Mouse (Mus musculus) left cerebral cortex, adult 18-20 months (tissue): ENCODE results near the gene Nedd4. TPM values are rescaled to one million over a fixed set of nuclear protein-coding genes. Genes with fewer than 3 reads are reported as not detected.
A peak's percentile ranks its signal among the peaks of the same experiment; 100 is the strongest.
"Not testable (repeated sequence)": the region's sequence is repeated elsewhere in the genome, so short reads cannot be mapped to it uniquely, and the experiment has no call there.

Experiments
- DNase-seq, 2 experiments: peaks; one replicate each; pipeline ENCODE4 v3.0.0; 2021 to 2022; ENCODE audit warnings: low spot score in 2 of 2, mixed read lengths in 1 of 2
- total RNA-seq, 2 experiments: library from RNA; stranded (reverse); gene quantifications; 2 replicates each; pipeline ENCODE4 v1.2.3; 2021

Gene Nedd4
- total RNA-seq, 2 experiments from 2014 or later, result 289 to 298 TPM

GRCm38 (mm10) chr9:72649781-72650180 lies 12.4 kb upstream of the Nedd4 start:
- DNase-seq, result no peak

GRCm38 (mm10) chr9:72652961-72653360 lies 9.2 kb upstream of the Nedd4 start:
- no peak for DNase-seq

GRCm38 (mm10) chr9:72653533-72653932 lies 8.6 kb upstream of the Nedd4 start:
- no peak for DNase-seq

- peak; percentile 52 to 58 for DNase-seq
Measured at GRCm38 (mm10) chr9:72654593-72655242, 7.4 kb upstream of the Nedd4 start.

GRCm38 (mm10) chr9:72655602-72656001 lies 6.5 kb upstream of the Nedd4 start:
- DNase-seq, result no peak

GRCm38 (mm10) chr9:72656491-72656890 lies 5.7 kb upstream of the Nedd4 start:
- no peak for DNase-seq

GRCm38 (mm10) chr9:72656940-72657339 lies 5.2 kb upstream of the Nedd4 start:
- DNase-seq, result no peak

- DNase-seq, result no peak
Measured at GRCm38 (mm10) chr9:72657694-72658093, 4.5 kb upstream of the Nedd4 start.

GRCm38 (mm10) chr9:72660139-72660538 lies 2.0 kb upstream of the Nedd4 start:
- no peak for DNase-seq

- no peak for DNase-seq
Measured at GRCm38 (mm10) chr9:72660911-72661310, 1.2 kb upstream of the Nedd4 start.

- DNase-seq, result no peak
Measured at GRCm38 (mm10) chr9:72661561-72661894, 618 bp upstream of the Nedd4 start.

- peak; percentile 39 to 66 for DNase-seq
Measured at GRCm38 (mm10) chr9:72662691-72663533, 766 bp downstream of the Nedd4 start.

GRCm38 (mm10) chr9:72663534-72663918 lies 1.4 kb downstream of the Nedd4 start:
- DNase-seq, result no peak

- DNase-seq, result no peak
Measured at GRCm38 (mm10) chr9:72664409-72665351, 2.5 kb downstream of the Nedd4 start.

- DNase-seq, result no peak
Measured at GRCm38 (mm10) chr9:72665517-72665916, 3.4 kb downstream of the Nedd4 start.

- not testable (repeated sequence) for DNase-seq
Measured at GRCm38 (mm10) chr9:72666352-72667021, 4.3 kb downstream of the Nedd4 start.

GRCm38 (mm10) chr9:72667126-72667525 lies 5.0 kb downstream of the Nedd4 start:
- DNase-seq, result no peak

GRCm38 (mm10) chr9:72669383-72669782 lies 7.2 kb downstream of the Nedd4 start:
- no peak for DNase-seq

- DNase-seq, result peak; percentile 71 to 81
Measured at GRCm38 (mm10) chr9:72672361-72672760, 10.2 kb downstream of the Nedd4 start.

GRCm38 (mm10) chr9:72674957-72675744 lies 13.0 kb downstream of the Nedd4 start:
- no peak for DNase-seq
